Mouse (Mus musculus) c-Kit-positive CD71-negative TER-119-negative erythroid progenitor cells, embryonic 14.5 days (primary cell): ENCODE measurements at regions not wholly inside any gene's neighbourhood (a gene's known extent, or its start where the extent isn't known, plus 50 kb on each side); places are given as distances from the start of the nearest gene placed in this dataset.

Source experiments
- DNase-seq: peaks from one replicate; pipeline ENCODE4 v3.0.0-alpha.2; 2013; ENCODE audit warnings: low read depth

- no peak for DNase-seq
These were observed 156.8 kb upstream of the Zfp618 start for GRCm38 (mm10) chr4:62808553-62808950.

- no peak for DNase-seq
These were observed 156.3 kb upstream of the Zfp618 start for GRCm38 (mm10) chr4:62809048-62809447.

- no peak for DNase-seq
These were observed 145.5 kb upstream of the Zfp618 start for GRCm38 (mm10) chr4:62819889-62820288.

GRCm38 (mm10) chr4:62821288-62821687 is 144.1 kb upstream of the Zfp618 start:
- no peak for DNase-seq

- peak; percentile 51 for DNase-seq
These were observed 142.8 kb upstream of the Zfp618 start for GRCm38 (mm10) chr4:62822568-62822967.

- no peak for DNase-seq
These were observed 142.3 kb upstream of the Zfp618 start for GRCm38 (mm10) chr4:62823082-62823481.

GRCm38 (mm10) chr4:62823555-62824250 is 141.7 kb upstream of the Zfp618 start:
- no peak for DNase-seq

GRCm38 (mm10) chr4:62824581-62824980 is 140.8 kb upstream of the Zfp618 start:
- DNase-seq, result no peak

GRCm38 (mm10) chr4:62825256-62825655 is 140.1 kb upstream of the Zfp618 start:
- no peak for DNase-seq

GRCm38 (mm10) chr4:62828963-62829362 is 136.4 kb upstream of the Zfp618 start:
- no peak for DNase-seq

- no peak for DNase-seq
These were observed 131.4 kb upstream of the Zfp618 start for GRCm38 (mm10) chr4:62833944-62834343.

- no peak for DNase-seq
These were observed 128.5 kb upstream of the Zfp618 start for GRCm38 (mm10) chr4:62836875-62837274.

- DNase-seq, result no peak
These were observed 114.8 kb upstream of the Zfp618 start for GRCm38 (mm10) chr4:62850526-62850925.

- DNase-seq, result no peak
These were observed 112.0 kb upstream of the Zfp618 start for GRCm38 (mm10) chr4:62853335-62853734.

GRCm38 (mm10) chr4:62856406-62856805 is 109.0 kb upstream of the Zfp618 start:
- DNase-seq, result no peak

GRCm38 (mm10) chr4:62862756-62863155 is 102.6 kb upstream of the Zfp618 start:
- DNase-seq, result no peak

GRCm38 (mm10) chr4:62870391-62870983 is 94.9 kb upstream of the Zfp618 start:
- no peak for DNase-seq

- no peak for DNase-seq
These were observed 92.8 kb upstream of the Zfp618 start for GRCm38 (mm10) chr4:62872562-62872961.

GRCm38 (mm10) chr4:62873986-62874385 is 91.4 kb upstream of the Zfp618 start:
- no peak for DNase-seq

- DNase-seq, result no peak
These were observed 87.3 kb upstream of the Zfp618 start for GRCm38 (mm10) chr4:62878063-62878462.

GRCm38 (mm10) chr4:62878927-62879326 is 86.4 kb upstream of the Zfp618 start:
- DNase-seq, result no peak

- peak; percentile 9 for DNase-seq
These were observed 83.5 kb upstream of the Zfp618 start for GRCm38 (mm10) chr4:62881824-62882223.

- no peak for DNase-seq
These were observed 83.1 kb upstream of the Zfp618 start for GRCm38 (mm10) chr4:62882276-62882675.

- DNase-seq, result no peak
These were observed 76.6 kb upstream of the Zfp618 start for GRCm38 (mm10) chr4:62888736-62889135.
